Mouse (Mus musculus): ENCODE data around the gene Pkd1l1. TPM values are rescaled to one million over a fixed set of nuclear protein-coding genes. Genes with fewer than 3 reads are reported as not detected.
A peak's percentile ranks its signal among the peaks of the same experiment; 100 is the strongest.

Pkd1l1 gene
- polyA plus RNA-seq, 1 experiment from 2014 or later, result 0.16 TPM

GRCm38 (mm10) chr11:8825413-8825812 lies 147.7 kb downstream of the Pkd1l1 start:
- 91% methylated on average over 3 of the region's 3 CpGs for WGBS
- H3K9me3 ChIP-seq (replicated peaks; ENCODE audit: control insufficient read depth, low read length), result no peaks in the 10 kb centered on the region
- H3K4me2 ChIP-seq (ENCODE audit: low read depth, low read length), result no peak overlapping the region
- H3K4me1 ChIP-seq (ENCODE audit: control insufficient read depth, insufficient read depth, low read length), result peaks cover 10% of the 10 kb centered on the region; the same call in 1 of the 2 replicates
- H3K9ac ChIP-seq (ENCODE audit: low read length), result no peak overlapping the region
- H3K4me3 ChIP-seq (ENCODE audit: low read length), result no peak overlapping the region
- no peak for ATAC-seq (replicated peaks; ENCODE audit: extremely low read depth, insufficient read depth, low FRiP score)
- no peaks in the 10 kb centered on the region for H3K27me3 ChIP-seq (ENCODE audit: control insufficient read depth, insufficient read depth, low read length)
- no peak overlapping the region for H3K27ac ChIP-seq (ENCODE audit: low read length)
- no peaks in the 10 kb centered on the region for H3K36me3 ChIP-seq (ENCODE audit: control insufficient read depth, insufficient read depth)

DNA sequence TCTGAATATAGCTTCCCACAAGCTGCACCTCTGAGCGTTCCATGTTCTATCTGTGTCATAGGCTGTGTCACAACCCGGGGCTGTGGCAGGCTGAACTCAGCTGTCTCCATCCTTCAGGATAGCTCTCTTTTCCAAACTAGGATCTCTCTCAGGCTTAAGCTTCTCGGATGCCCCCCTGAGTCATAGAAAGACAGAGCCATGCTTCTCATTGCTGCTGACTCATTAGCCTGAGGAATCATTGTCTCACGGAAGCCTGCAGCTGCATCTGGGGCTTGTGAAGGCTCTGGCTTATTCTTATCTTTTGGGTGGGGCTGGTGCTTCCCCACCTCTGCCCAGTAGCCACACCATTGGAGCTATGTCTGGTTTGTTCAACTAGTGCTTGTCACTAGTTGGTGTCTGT lies 151.7 kb downstream of the Pkd1l1 start:
- H3K4me1 ChIP-seq (ENCODE audit: control insufficient read depth, insufficient read depth, low read length), result no peaks in the 10 kb centered on the region
- no peak overlapping the region for H3K27ac ChIP-seq (ENCODE audit: low read length)
- H3K9me3 ChIP-seq (replicated peaks; ENCODE audit: control insufficient read depth, low read length), result no peaks in the 10 kb centered on the region
- no peak for ATAC-seq (replicated peaks; ENCODE audit: extremely low read depth, insufficient read depth, low FRiP score)
- H3K9ac ChIP-seq (ENCODE audit: low read length), result no peak overlapping the region
- H3K4me2 ChIP-seq (ENCODE audit: low read depth, low read length), result no peak overlapping the region
- no peaks in the 10 kb centered on the region for H3K36me3 ChIP-seq (ENCODE audit: control insufficient read depth, insufficient read depth)
- no peaks in the 10 kb centered on the region for H3K27me3 ChIP-seq (ENCODE audit: control insufficient read depth, insufficient read depth, low read length)
- WGBS, result 56% methylated on average over 4 of the region's 4 CpGs
- no peak overlapping the region for H3K4me3 ChIP-seq (ENCODE audit: low read length)

- Histone ChIP-seq H3K4me3 (ENCODE audit: low read length) (no peak overlapping the region), H3K4me2 (ENCODE audit: low read depth, low read length) (no peak overlapping the region), H3K36me3 (ENCODE audit: control insufficient read depth, insufficient read depth) (no peaks in the 10 kb centered on the region), H3K4me1 (ENCODE audit: control insufficient read depth, insufficient read depth, low read length) (no peaks in the 10 kb centered on the region), H3K9me3 (replicated peaks; ENCODE audit: control insufficient read depth, low read length) (no peaks in the 10 kb centered on the region), H3K27me3 (ENCODE audit: control insufficient read depth, insufficient read depth, low read length) (no peaks in the 10 kb centered on the region), H3K9ac (ENCODE audit: low read length) (no peak overlapping the region), H3K27ac (ENCODE audit: low read length) (no peak overlapping the region)
- ATAC-seq (replicated peaks; ENCODE audit: extremely low read depth, insufficient read depth, low FRiP score), result no peak
- WGBS, result 55% methylated on average over 3 of the region's 3 CpGs
These were observed 155.7 kb downstream of the Pkd1l1 start for GRCm38 (mm10) chr11:8817376-8817775.

- no peaks in the 10 kb centered on the region for H3K36me3 ChIP-seq (ENCODE audit: control insufficient read depth, insufficient read depth)
- no peak overlapping the region for H3K9ac ChIP-seq (ENCODE audit: low read length)
- WGBS, result 45% methylated on average over 4 of the region's 4 CpGs
- H3K9me3 ChIP-seq (replicated peaks; ENCODE audit: control insufficient read depth, low read length), result no peaks in the 10 kb centered on the region
- no peak overlapping the region for H3K4me2 ChIP-seq (ENCODE audit: low read depth, low read length)
- H3K27me3 ChIP-seq (ENCODE audit: control insufficient read depth, insufficient read depth, low read length), result no peaks in the 10 kb centered on the region
- peak overlapping the region; percentile 5; the same call in 1 of the 2 replicates for H3K27ac ChIP-seq (ENCODE audit: low read length)
- H3K4me1 ChIP-seq (ENCODE audit: control insufficient read depth, insufficient read depth, low read length), result no peaks in the 10 kb centered on the region; the same call in 1 of the 2 replicates
- no peak overlapping the region for H3K4me3 ChIP-seq (ENCODE audit: low read length)
- ATAC-seq (replicated peaks; ENCODE audit: extremely low read depth, insufficient read depth, low FRiP score), result peak; percentile 59
These were observed 158.8 kb downstream of the Pkd1l1 start for GRCm38 (mm10) chr11:8814097-8814790.

DNA sequence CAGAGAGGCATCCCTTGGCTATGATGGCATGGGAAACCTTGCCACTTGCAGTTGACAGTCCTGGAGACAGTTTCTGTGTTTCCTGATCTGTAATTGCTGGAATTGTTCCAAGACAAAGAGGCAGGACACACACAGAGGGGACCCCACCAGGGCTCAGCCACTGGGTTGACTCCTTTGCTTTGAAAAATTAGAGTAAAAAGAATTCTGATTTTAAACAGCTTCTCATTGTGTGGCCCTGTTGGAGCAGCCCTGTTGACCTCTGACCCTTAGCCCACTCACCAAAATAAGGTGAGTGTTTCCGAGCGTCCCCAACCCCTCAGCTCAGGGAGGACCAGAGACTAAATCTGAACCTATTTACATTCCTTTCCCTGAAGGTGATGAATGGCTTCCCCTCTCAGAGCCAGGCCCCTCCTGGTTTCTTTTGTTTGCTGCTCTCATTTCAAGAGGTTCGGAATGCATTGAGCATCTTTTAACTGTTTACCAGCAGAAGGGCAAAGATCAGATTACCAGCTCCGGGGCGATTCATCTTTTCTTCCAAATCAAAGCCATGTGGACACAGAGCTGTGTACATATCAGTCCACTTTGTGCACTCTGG lies 161.5 kb downstream of the Pkd1l1 start:
- no peaks in the 10 kb centered on the region for H3K27me3 ChIP-seq (ENCODE audit: control insufficient read depth, insufficient read depth, low read length)
- no peak overlapping the region for H3K27ac ChIP-seq (ENCODE audit: low read length)
- H3K9ac ChIP-seq (ENCODE audit: low read length), result no peak overlapping the region
- H3K4me1 ChIP-seq (ENCODE audit: control insufficient read depth, insufficient read depth, low read length), result no peaks in the 10 kb centered on the region; the same call in 1 of the 2 replicates
- H3K36me3 ChIP-seq (ENCODE audit: control insufficient read depth, insufficient read depth), result no peaks in the 10 kb centered on the region
- H3K4me3 ChIP-seq (ENCODE audit: low read length), result no peak overlapping the region
- no peak for ATAC-seq (replicated peaks; ENCODE audit: extremely low read depth, insufficient read depth, low FRiP score)
- no peak overlapping the region for H3K4me2 ChIP-seq (ENCODE audit: low read depth, low read length)
- H3K9me3 ChIP-seq (replicated peaks; ENCODE audit: control insufficient read depth, low read length), result no peaks in the 10 kb centered on the region
- 24% methylated on average over 5 of the region's 5 CpGs for WGBS

- 71% methylated on average over 1 of the region's 1 CpGs for WGBS
- Histone ChIP-seq H3K27me3 (ENCODE audit: control insufficient read depth, insufficient read depth, low read length) (no peaks in the 10 kb centered on the region), H3K4me3 (ENCODE audit: low read length) (no peak overlapping the region), H3K9me3 (replicated peaks; ENCODE audit: control insufficient read depth, low read length) (no peaks in the 10 kb centered on the region), H3K9ac (ENCODE audit: low read length) (no peak overlapping the region), H3K36me3 (ENCODE audit: control insufficient read depth, insufficient read depth) (no peaks in the 10 kb centered on the region), H3K4me2 (ENCODE audit: low read depth, low read length) (no peak overlapping the region), H3K27ac (ENCODE audit: low read length) (no peak overlapping the region), H3K4me1 (ENCODE audit: control insufficient read depth, insufficient read depth, low read length) (no peaks in the 10 kb centered on the region; the same call in 1 of the 2 replicates)
- no peak for ATAC-seq (replicated peaks; ENCODE audit: extremely low read depth, insufficient read depth, low FRiP score)
These were observed 163.4 kb downstream of the Pkd1l1 start for GRCm38 (mm10) chr11:8809644-8810043.

GRCm38 (mm10) chr11:8807009-8807408 lies 166.1 kb downstream of the Pkd1l1 start:
- Histone ChIP-seq H3K27me3 (ENCODE audit: control insufficient read depth, insufficient read depth, low read length) (no peaks in the 10 kb centered on the region), H3K4me1 (ENCODE audit: control insufficient read depth, insufficient read depth, low read length) (no peaks in the 10 kb centered on the region; the same call in 1 of the 2 replicates), H3K4me3 (ENCODE audit: low read length) (no peak overlapping the region), H3K36me3 (ENCODE audit: control insufficient read depth, insufficient read depth) (no peaks in the 10 kb centered on the region), H3K27ac (ENCODE audit: low read length) (no peak overlapping the region), H3K4me2 (ENCODE audit: low read depth, low read length) (no peak overlapping the region), H3K9ac (ENCODE audit: low read length) (no peak overlapping the region), H3K9me3 (replicated peaks; ENCODE audit: control insufficient read depth, low read length) (no peaks in the 10 kb centered on the region)
- no peak for ATAC-seq (replicated peaks; ENCODE audit: extremely low read depth, insufficient read depth, low FRiP score)
- 81% methylated on average over 4 of the region's 4 CpGs for WGBS

DNA sequence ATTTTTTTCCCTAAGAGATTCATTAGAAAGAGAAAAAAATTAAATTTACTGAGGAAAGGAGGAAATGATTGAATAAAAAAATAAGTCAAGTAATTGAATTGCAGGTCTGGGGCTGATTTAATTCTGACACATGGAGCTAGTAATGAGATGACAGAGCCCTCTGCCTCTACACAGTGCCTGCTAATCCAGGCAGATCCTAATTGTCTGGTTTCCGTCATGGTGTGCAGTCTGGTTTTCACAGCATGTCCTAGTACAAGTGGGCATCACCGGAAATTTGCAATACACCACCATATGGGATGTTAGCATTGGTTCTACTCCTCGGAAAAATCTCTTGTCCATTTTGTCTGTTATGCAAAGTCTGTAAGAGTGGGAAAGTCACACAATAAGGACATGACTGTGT lies 168.9 kb downstream of the Pkd1l1 start:
- 76% methylated on average over 3 of the region's 3 CpGs for WGBS
- no peak overlapping the region for H3K27ac ChIP-seq (ENCODE audit: low read length)
- H3K36me3 ChIP-seq (ENCODE audit: control insufficient read depth, insufficient read depth), result no peaks in the 10 kb centered on the region
- ATAC-seq (replicated peaks; ENCODE audit: extremely low read depth, insufficient read depth, low FRiP score), result no peak
- H3K9ac ChIP-seq (ENCODE audit: low read length), result no peak overlapping the region
- no peaks in the 10 kb centered on the region for H3K27me3 ChIP-seq (ENCODE audit: control insufficient read depth, insufficient read depth, low read length)
- no peaks in the 10 kb centered on the region for H3K9me3 ChIP-seq (replicated peaks; ENCODE audit: control insufficient read depth, low read length)
- no peak overlapping the region for H3K4me2 ChIP-seq (ENCODE audit: low read depth, low read length)
- no peaks in the 10 kb centered on the region for H3K4me1 ChIP-seq (ENCODE audit: control insufficient read depth, insufficient read depth, low read length)
- H3K4me3 ChIP-seq (ENCODE audit: low read length), result no peak overlapping the region

GRCm38 (mm10) chr11:8797486-8797885 lies 175.6 kb downstream of the Pkd1l1 start:
- ATAC-seq (replicated peaks; ENCODE audit: extremely low read depth, insufficient read depth, low FRiP score), result no peak
- Histone ChIP-seq H3K4me1 (ENCODE audit: control insufficient read depth, insufficient read depth, low read length) (no peaks in the 10 kb centered on the region), H3K4me2 (ENCODE audit: low read depth, low read length) (no peak overlapping the region), H3K9me3 (replicated peaks; ENCODE audit: control insufficient read depth, low read length) (no peaks in the 10 kb centered on the region), H3K36me3 (ENCODE audit: control insufficient read depth, insufficient read depth) (no peaks in the 10 kb centered on the region), H3K27me3 (ENCODE audit: control insufficient read depth, insufficient read depth, low read length) (no peaks in the 10 kb centered on the region), H3K27ac (ENCODE audit: low read length) (no peak overlapping the region), H3K9ac (ENCODE audit: low read length) (no peak overlapping the region), H3K4me3 (ENCODE audit: low read length) (no peak overlapping the region)
- WGBS, result 49% methylated on average over 5 of the region's 5 CpGs

Measured in heart, embryonic 16.5 days (tissue).